Mouse (Mus musculus) CH12.LX (cell line): ENCODE results near the gene Usp32. TPM values are rescaled to one million over a fixed set of nuclear protein-coding genes. Genes with fewer than 3 reads are reported as not detected.

Source experiments
- DNase-seq: peaks from one replicate; pipeline ENCODE4 v3.0.0-alpha.2; 2013; ENCODE audit errors: extremely low read depth
- H3K27ac ChIP-seq: 2 replicates; pipeline ENCODE4 v1.5.1; 2012; ENCODE audit warnings: low read depth, mild to moderate bottlenecking, control low read depth, moderate library complexity; ENCODE audit not compliant: insufficient read depth
- H3K27me3 ChIP-seq: replicated peaks from 2 replicates; pipeline ENCODE3; 2012; ENCODE audit warnings: inconsistent platforms
- H3K36me3 ChIP-seq, 2 experiments: replicated peaks in 1 of 2; 2 replicates each; pipeline versions ENCODE3 to v1.6.1; 2012; ENCODE audit warnings: inconsistent platforms in 1 of 2, low read length in 1 of 2, mild to moderate bottlenecking in 1 of 2, mixed read lengths in 1 of 2, moderate library complexity in 1 of 2; ENCODE audit not compliant: control insufficient read depth in 1 of 2, insufficient read depth in 1 of 2
- H3K4me1 ChIP-seq, 2 experiments: 2 replicates each; pipeline ENCODE4 v1.6.1; 2012; ENCODE audit warnings: inconsistent platforms in 1 of 2, moderate library complexity in 1 of 2; ENCODE audit not compliant: insufficient read depth in 2 of 2, control insufficient read depth in 1 of 2
- H3K4me2 ChIP-seq: 2 replicates; pipeline ENCODE4 v1.6.1; 2012; ENCODE audit warnings: low read depth, mild to moderate bottlenecking, control low read depth; ENCODE audit not compliant: poor library complexity, insufficient read depth, severe bottlenecking
- H3K4me3 ChIP-seq, 3 experiments: fragments of 150-350 bp in 1 of 3; sonication (generic) in 1 of 3; replicated peaks in 1 of 3; 2 replicates each; pipeline versions ENCODE3 to v1.5.1; 2011 to 2012; ENCODE audit warnings: low read depth in 2 of 3, low read length in 2 of 3, mild to moderate bottlenecking in 2 of 3, moderate library complexity in 2 of 3, control low read depth in 1 of 3, improper control_type of control experiment in 1 of 3, inconsistent platforms in 1 of 3, mixed read lengths in 1 of 3; ENCODE audit not compliant: poor library complexity in 1 of 3
- H3K79me2 ChIP-seq: replicated peaks from 2 replicates; pipeline ENCODE4 v1.6.1; 2012; ENCODE audit warnings: mild to moderate bottlenecking, moderate library complexity; ENCODE audit not compliant: control insufficient read depth, poor library complexity, insufficient read depth, severe bottlenecking; ENCODE audit errors: extremely low read depth
- H3K9ac ChIP-seq: 2 replicates; pipeline ENCODE4 v1.6.1; 2012; ENCODE audit warnings: low read depth, mild to moderate bottlenecking, control low read depth, moderate library complexity; ENCODE audit not compliant: insufficient read depth
- H3K9me3 ChIP-seq: replicated peaks from 2 replicates; pipeline ENCODE3; 2012; ENCODE audit warnings: low read length, inconsistent platforms, mixed read lengths
- BHLHE40 ChIP-seq: IDR thresholded peaks from 2 replicates; pipeline ENCODE4 v1.6.1; 2011; ENCODE audit warnings: mild to moderate bottlenecking, low read depth, low read length, improper control_type of control experiment
- CHD1 ChIP-seq: IDR thresholded peaks from 2 replicates; pipeline ENCODE4 v1.6.1; 2012; ENCODE audit warnings: low read depth, low read length, improper control_type of control experiment, inconsistent platforms
- ELF1 ChIP-seq: IDR thresholded peaks from 2 replicates; pipeline ENCODE4 v1.6.1; 2014; ENCODE audit warnings: low read depth, mild to moderate bottlenecking, inconsistent platforms, low read length, improper control_type of control experiment
- EP300 ChIP-seq: IDR thresholded peaks from 2 replicates; pipeline ENCODE4 v1.6.1; 2011; ENCODE audit warnings: low read length, improper control_type of control experiment
- ETS1 ChIP-seq: conservative IDR thresholded peaks from 2 replicates; pipeline ENCODE4 v1.6.1; 2012; ENCODE audit warnings: low read depth, mild to moderate bottlenecking, inconsistent platforms, low read length, improper control_type of control experiment, moderate library complexity
- HCFC1 ChIP-seq: IDR thresholded peaks from 2 replicates; pipeline ENCODE4 v1.6.1; 2012; ENCODE audit warnings: low read depth, mild to moderate bottlenecking, inconsistent platforms, low read length, improper control_type of control experiment
- JUN ChIP-seq: IDR thresholded peaks from 2 replicates; pipeline ENCODE4 v1.6.1; 2011; ENCODE audit warnings: low read depth, mild to moderate bottlenecking, low read length, improper control_type of control experiment, moderate library complexity; ENCODE audit not compliant: insufficient read depth
- JUND ChIP-seq: conservative IDR thresholded peaks from 2 replicates; pipeline ENCODE4 v1.6.1; 2011; ENCODE audit warnings: low read depth, low read length, improper control_type of control experiment
- MAFK ChIP-seq: IDR thresholded peaks from 2 replicates; pipeline ENCODE4 v1.6.1; 2011; ENCODE audit warnings: low read length, improper control_type of control experiment; ENCODE audit not compliant: insufficient replicate concordance
- MAX ChIP-seq: IDR thresholded peaks from 2 replicates; pipeline ENCODE4 v1.6.1; 2011; ENCODE audit warnings: low read length, improper control_type of control experiment
- MEF2A ChIP-seq: IDR thresholded peaks from 2 replicates; pipeline ENCODE4 v1.6.1; 2014; ENCODE audit warnings: low read depth, mild to moderate bottlenecking, inconsistent platforms, low read length, improper control_type of control experiment, borderline replicate concordance
- NRF1 ChIP-seq: IDR thresholded peaks from 2 replicates; pipeline ENCODE4 v1.6.1; 2014; ENCODE audit warnings: low read depth, mild to moderate bottlenecking, inconsistent platforms, low read length, improper control_type of control experiment, moderate library complexity
- SMC3 ChIP-seq: IDR thresholded peaks from 2 replicates; pipeline ENCODE4 v1.6.1; 2011; ENCODE audit warnings: low read depth, low read length, improper control_type of control experiment
- USF1 ChIP-seq: IDR thresholded peaks from 2 replicates; pipeline ENCODE4 v1.6.1; 2014; ENCODE audit warnings: low read depth, mild to moderate bottlenecking, inconsistent platforms, low read length, improper control_type of control experiment
- USF2 ChIP-seq: conservative IDR thresholded peaks from 2 replicates; pipeline ENCODE4 v1.6.1; 2011; ENCODE audit warnings: low read depth, low read length, improper control_type of control experiment
- ZC3H11A ChIP-seq: IDR thresholded peaks from 2 replicates; pipeline ENCODE4 v1.6.1; 2012; ENCODE audit warnings: low read depth, mild to moderate bottlenecking, inconsistent platforms, low read length, improper control_type of control experiment
- ZKSCAN1 ChIP-seq: IDR thresholded peaks from 2 replicates; pipeline ENCODE4 v1.6.1; 2012; ENCODE audit warnings: low read depth, inconsistent platforms, low read length, improper control_type of control experiment, borderline replicate concordance
- dilution Hi-C: fragments of 300-500 bp; cut with MboI; formaldehyde crosslinking; loops from 2 replicates; pipeline ENCODE4 v1.14.3; 2020; ENCODE audit warnings: low sequenced_read_pairs; ENCODE audit not compliant: extremely low pct_unique_long_range_greater_than_20kb, extremely low pct_ligation_motif_present
- in situ Hi-C: fragments of 300-500 bp; cut with MboI; formaldehyde crosslinking; loops from 3 replicates; pipeline ENCODE4 v1.14.3; 2019; ENCODE audit warnings: low sequenced_read_pairs, low pct_ligation_motif_present, low pct_unique_long_range_greater_than_20kb, mixed read lengths
- polyA plus RNA-seq: library from polyadenylated mRNA; unstranded; fragments of >175 nt; gene quantifications from 2 replicates; pipeline ENCODE4 v1.2.1, GENCODE M21; 2012; ENCODE audit warnings: low read depth; ENCODE audit not compliant: insufficient read length
- total RNA-seq, 2 experiments: library from RNA; depleted of rRNA; stranded (reverse); fragments of 300-350 nt in 1 of 2; fragments of >200 nt in 1 of 2; gene quantifications; 2 replicates each; pipeline ENCODE4 v1.2.3; 2012 to 2014

Gene Usp32
- total and polyA plus RNA-seq, 3 experiments: 7.4 to 12.0 (median 11.8) TPM

GRCm38 (mm10) chr11:84985421-84985820, 154.5 kb downstream of the Usp32 start:
- Histone ChIP-seq H3K36me3 (peaks cover 11 to 30% of the 10 kb centered on the region in 2 experiments), H3K9me3 (no peaks in the 10 kb centered on the region), H3K4me3 (no peak overlapping the region), H3K4me2 (no peak overlapping the region), H3K4me1 (no peaks in the 10 kb centered on the region), H3K27ac (no peak overlapping the region), H3K79me2 (no peaks in the 10 kb centered on the region), H3K9ac (no peak overlapping the region), H3K27me3 (no peaks in the 10 kb centered on the region)
- in situ Hi-C loops (no loop called here), dilution Hi-C loops (no loop called here)
- no peak for DNase-seq
- TF ChIP-seq NRF1: no peak

GRCm38 (mm10) chr11:84980697-84981096, 159.3 kb downstream of the Usp32 start:
- in situ Hi-C loops (no loop called here), dilution Hi-C loops (no loop called here)
- Histone ChIP-seq H3K27ac (no peak overlapping the region), H3K4me2 (no peak overlapping the region), H3K9me3 (no peaks in the 10 kb centered on the region), H3K27me3 (no peaks in the 10 kb centered on the region), H3K79me2 (no peaks in the 10 kb centered on the region), H3K36me3 (peaks cover 3 to 6% of the 10 kb centered on the region in 2 experiments), H3K4me3 (no peak overlapping the region), H3K9ac (no peak overlapping the region), H3K4me1 (no peaks in the 10 kb centered on the region)
- TF ChIP-seq EP300 (no peak), CHD1 (no peak), ZKSCAN1 (no peak), ETS1 (no peak), JUN (no peak), SMC3 (no peak), MAFK (no peak), ZC3H11A (no peak), HCFC1 (no peak), MEF2A (no peak), USF1 (no peak), MAX (no peak), JUND (no peak), ELF1 (no peak), BHLHE40 (no peak), USF2 (no peak)
- DNase-seq: no peak
